Comparison of ENCODE assay signal across 8 mouse cellular contexts in the genomic region with DNA sequence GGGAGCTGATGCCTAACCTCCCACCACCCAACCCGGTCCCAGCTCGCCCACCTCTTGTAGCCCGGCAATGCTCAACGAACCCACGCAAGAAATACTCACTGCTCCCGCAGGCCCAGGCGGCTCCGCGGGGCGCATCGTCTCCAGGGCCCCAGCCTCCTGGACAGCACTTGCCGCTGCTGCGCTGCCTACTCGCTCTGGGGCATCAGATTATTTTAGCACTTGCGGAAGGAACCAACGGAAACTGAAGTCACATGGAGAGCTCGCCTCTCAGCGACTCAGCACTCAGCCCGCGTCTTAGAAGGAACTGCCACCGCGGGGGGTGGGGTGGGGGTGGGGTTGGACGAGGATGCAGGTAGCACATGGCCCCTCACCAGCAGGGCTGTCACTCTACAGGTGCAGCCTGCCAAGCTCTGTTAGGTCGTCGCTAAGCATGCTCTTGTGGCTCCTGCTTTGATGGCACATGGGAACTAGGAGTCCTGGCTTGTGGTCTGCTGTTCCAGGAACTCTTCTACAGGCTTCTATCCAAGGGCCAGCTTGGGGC. TPM values are rescaled to one million over a fixed set of nuclear protein-coding genes. Genes with fewer than 3 reads are reported as not detected.
DNase-seq lines count a peak whose midpoint lies in the region; TF ChIP-seq lines count a peak whose summit lies in the region.

Gene Nrros (minus strand): TSS at position 314 of the 541 bp plus-strand sequence.

- TF ChIP-seq POLR2A in CH12.LX (IDR thresholded peaks at IDR 0.05; ENCODE audit: low read depth, low read length) = peak; percentile 97
- TF ChIP-seq POLR2A in bone marrow, adult 2 months (IDR thresholded peaks at IDR 0.05; ENCODE audit: borderline replicate concordance, control insufficient read depth, low read depth, low read length) = peak; percentile 98
- no peak for TF ChIP-seq POLR2A in embryonic fibroblast, embryonic 13.5 days (IDR thresholded peaks at IDR 0.05; ENCODE audit: low read depth, low read length)

- under 1% methylated on average over 25 of the region's 25 CpGs for WGBS in bone marrow, adult 2 months

- peaks cover 17 to 42% of the 10 kb centered on the region in 2 experiments for H3K4me1 ChIP-seq in CH12.LX (ENCODE audit: control insufficient read depth in 1 of 2, insufficient read depth in 2 of 2)
- peaks cover 6% of the 10 kb centered on the region; the same call in 1 of the 2 replicates for H3K4me1 ChIP-seq in bone marrow, adult 2 months (ENCODE audit: control insufficient read depth, insufficient read depth, low read length)
- H3K4me1 ChIP-seq in embryonic fibroblast, embryonic 13.5 days (ENCODE audit: control insufficient read depth, insufficient read depth, low read length) = no peaks in the 10 kb centered on the region

- H3K9ac ChIP-seq in CH12.LX (ENCODE audit: insufficient read depth, low read depth) = peak within 1 kb of the TSS; percentile 85

- peaks cover 47% of the 10 kb centered on the region for H3K79me2 ChIP-seq in CH12.LX (replicated peaks; ENCODE audit: control insufficient read depth, extremely low read depth, insufficient read depth, poor library complexity, severe bottlenecking)

- TF ChIP-seq EP300 in CH12.LX (IDR thresholded peaks at IDR 0.05; ENCODE audit: low read length) = peak; percentile 80

- peaks cover 7% of the 10 kb centered on the region for H3K9me3 ChIP-seq in CH12.LX (replicated peaks; ENCODE audit: low read length)

- in situ Hi-C loops in CH12.LX (cut with MboI; ENCODE audit: low pct_ligation_motif_present, low pct_unique_long_range_greater_than_20kb, low sequenced_read_pairs) = loop anchor here (5.0 kb wide), 1 partner anchor 37 kb away; no protein-coding TSS in a partner anchor

- dilution Hi-C loops in CH12.LX (cut with MboI; ENCODE audit: extremely low pct_ligation_motif_present, extremely low pct_unique_long_range_greater_than_20kb, low sequenced_read_pairs) = no loop called here

- H3K27ac ChIP-seq in CH12.LX (ENCODE audit: insufficient read depth, low read depth) = peak within 1 kb of the TSS; percentile 82
- H3K27ac ChIP-seq in bone marrow, adult 2 months (ENCODE audit: control insufficient read depth, insufficient read depth, low read depth, low read length, poor library complexity) = peak within 1 kb of the TSS; percentile 95
- no peak within 1 kb of the TSS for H3K27ac ChIP-seq in embryonic fibroblast, embryonic 13.5 days (ENCODE audit: insufficient read depth, low read length)
- H3K27ac ChIP-seq in layer of hippocampus, adult 2 months = peak within 1 kb of the TSS; percentile 93

- H3K27me3 ChIP-seq in CH12.LX (replicated peaks) = no peaks in the 10 kb centered on the region

- peak within 1 kb of the TSS; percentile 93 for H3K4me2 ChIP-seq in CH12.LX (ENCODE audit: insufficient read depth, low read depth, poor library complexity, severe bottlenecking)

- no peak; the same call in 1 of the 2 replicates for TF ChIP-seq RAD21 in CH12.LX (IDR thresholded peaks at IDR 0.05; ENCODE audit: low read depth, low read length)

- H3K36me3 ChIP-seq in CH12.LX (replicated peaks in 1 of 2; ENCODE audit: control insufficient read depth in 1 of 2, insufficient read depth in 1 of 2, low read length in 1 of 2) = peaks cover 6 to 21% of the 10 kb centered on the region in 2 experiments

- intact Hi-C loops in heart, postnatal 10 days (cut with DNase I) = loop anchor here (2.0 kb wide), 2 partner anchors 39 to 51 kb away; no protein-coding TSS in a partner anchor

- DNase-seq in CH12.LX (ENCODE audit: extremely low read depth) = peak; percentile 97
- peak; percentile 54 to 62 for DNase-seq in heart, postnatal 10 days
- DNase-seq in layer of hippocampus, adult 2 months (ENCODE audit: low spot score in 2 of 2) = peak; percentile 36 to 47
- peak; percentile 65 for DNase-seq in lung, postnatal 10 days
- DNase-seq in retina, postnatal 1 day = peak; percentile 59
- DNase-seq in Muller cell, postnatal 12 days (ENCODE audit: inconsistent ontology term) = no peak

- peak within 1 kb of the TSS; percentile 78 to 79 (median 79) for H3K4me3 ChIP-seq in CH12.LX (replicated peaks in 1 of 3; ENCODE audit: low read depth in 2 of 3, low read length in 2 of 3, poor library complexity in 1 of 3)
- H3K4me3 ChIP-seq in bone marrow, adult 2 months (replicated peaks; ENCODE audit: control insufficient read depth, low read depth, low read length) = peak within 1 kb of the TSS; percentile 84
- 0 out of 2 replicates have a peak within 1 kb of the TSS, but pooled peaks have one; percentile 7 for H3K4me3 ChIP-seq in embryonic fibroblast, embryonic 13.5 days (ENCODE audit: insufficient read depth, low read length)
- H3K4me3 ChIP-seq in layer of hippocampus, adult 2 months = peak within 1 kb of the TSS; percentile 59

- TF ChIP-seq CTCF in CH12.LX (conservative IDR thresholded peaks at IDR 0.05 in 1 of 2, IDR thresholded peaks at IDR 0.05 in 1 of 2; ENCODE audit: low read depth in 2 of 2, low read length in 2 of 2) = no peak
- TF ChIP-seq CTCF in bone marrow, adult 2 months (IDR thresholded peaks at IDR 0.05; ENCODE audit: control insufficient read depth, insufficient read depth, low read length) = no peak
- TF ChIP-seq CTCF in embryonic fibroblast, embryonic 13.5 days (IDR thresholded peaks at IDR 0.05; ENCODE audit: borderline replicate concordance, insufficient read depth, low read length) = no peak
- no peak for TF ChIP-seq CTCF in layer of hippocampus, adult 2 months (conservative IDR thresholded peaks at IDR 0.05)

TF ChIP-seq in CH12.LX, 34 proteins besides CTCF, POLR2A, EP300 and RAD21 (continues in another document):
- peak; percentile 99 for TF ChIP-seq MYC (IDR thresholded peaks at IDR 0.05; ENCODE audit: low read depth, low read length)
- TF ChIP-seq KAT2A (IDR thresholded peaks at IDR 0.05; ENCODE audit: insufficient replicate concordance, low read length) = 0 out of 2 replicates have a peak, but pooled peaks have one; percentile 73
- peak; percentile 82 for TF ChIP-seq USF2 (conservative IDR thresholded peaks at IDR 0.05; ENCODE audit: low read depth, low read length)
- TF ChIP-seq NRF1 (IDR thresholded peaks at IDR 0.05; ENCODE audit: low read depth, low read length) = peak; percentile 55
- peak; percentile 93 for TF ChIP-seq SIN3A (IDR thresholded peaks at IDR 0.05; ENCODE audit: low read length)
- TF ChIP-seq GABPA (IDR thresholded peaks at IDR 0.05; ENCODE audit: insufficient replicate concordance, low read depth, low read length) = no peak
- peak; percentile 94 for TF ChIP-seq NELFE (IDR thresholded peaks at IDR 0.05; ENCODE audit: low read depth, low read length)
- no peak for TF ChIP-seq JUND (conservative IDR thresholded peaks at IDR 0.05; ENCODE audit: low read depth, low read length)
- peak; percentile 32; the same call in 1 of the 2 replicates for TF ChIP-seq ZNF384 (IDR thresholded peaks at IDR 0.05; ENCODE audit: low read depth, low read length)
- peak; percentile 96 for TF ChIP-seq MAZ (IDR thresholded peaks at IDR 0.05; ENCODE audit: low read depth, low read length)
- TF ChIP-seq ELF1 (IDR thresholded peaks at IDR 0.05; ENCODE audit: low read depth, low read length) = peak; percentile 89
- TF ChIP-seq ETS1 (conservative IDR thresholded peaks at IDR 0.05; ENCODE audit: low read depth, low read length) = peak; percentile 88
- peak; percentile 72 for TF ChIP-seq HCFC1 (IDR thresholded peaks at IDR 0.05; ENCODE audit: low read depth, low read length)
- TF ChIP-seq IRF4 (IDR thresholded peaks at IDR 0.05; ENCODE audit: low read depth, low read length) = peak; percentile 87
- no peak for TF ChIP-seq ZKSCAN1 (IDR thresholded peaks at IDR 0.05; ENCODE audit: borderline replicate concordance, low read depth, low read length)
- TF ChIP-seq ZC3H11A (IDR thresholded peaks at IDR 0.05; ENCODE audit: low read depth, low read length) = no peak
- TF ChIP-seq POLR2AphosphoS2 (IDR thresholded peaks at IDR 0.05; ENCODE audit: low read depth, low read length) = peak; percentile 92
- TF ChIP-seq UBTF (IDR thresholded peaks at IDR 0.05; ENCODE audit: low read depth, low read length) = peak; percentile 69; the same call in 1 of the 2 replicates
- peak; percentile 95 for TF ChIP-seq MEF2A (IDR thresholded peaks at IDR 0.05; ENCODE audit: borderline replicate concordance, low read depth, low read length)
- TF ChIP-seq TCF12 (IDR thresholded peaks at IDR 0.05; ENCODE audit: low read depth, low read length) = peak; percentile 95
- peak; percentile 94 for TF ChIP-seq CHD2 (IDR thresholded peaks at IDR 0.05; ENCODE audit: low read length)
- TF ChIP-seq BHLHE40 (IDR thresholded peaks at IDR 0.05; ENCODE audit: low read depth, low read length) = peak; percentile 90
- no peak for TF ChIP-seq JUN (IDR thresholded peaks at IDR 0.05; ENCODE audit: insufficient read depth, low read depth, low read length)
- peak; percentile 98 for TF ChIP-seq MAX (IDR thresholded peaks at IDR 0.05; ENCODE audit: low read length)
- peak; percentile 98 for TF ChIP-seq MXI1 (IDR thresholded peaks at IDR 0.05; ENCODE audit: low read depth, low read length)
- peak; percentile 48; the same call in 1 of the 2 replicates for TF ChIP-seq E2F4 (IDR thresholded peaks at IDR 0.05; ENCODE audit: insufficient replicate concordance, low read depth, low read length)
- TF ChIP-seq ZMIZ1 (IDR thresholded peaks at IDR 0.05; ENCODE audit: low read depth, low read length) = peak; percentile 96
- TF ChIP-seq USF1 (IDR thresholded peaks at IDR 0.05; ENCODE audit: low read depth, low read length) = peak; percentile 90
- 0 out of 2 replicates have a peak, but pooled peaks have one; percentile 62 for TF ChIP-seq RCOR1 (conservative IDR thresholded peaks at IDR 0.05; ENCODE audit: low read depth, low read length)
- TF ChIP-seq PAX5 (IDR thresholded peaks at IDR 0.05; ENCODE audit: low read length) = no peak
- TF ChIP-seq TBP (conservative IDR thresholded peaks at IDR 0.05; ENCODE audit: low read depth, low read length) = peak; percentile 88
- peak; percentile 74 for TF ChIP-seq MAFK (IDR thresholded peaks at IDR 0.05; ENCODE audit: insufficient replicate concordance, low read length)
- TF ChIP-seq CHD1 (IDR thresholded peaks at IDR 0.05; ENCODE audit: low read depth, low read length) = peak; percentile 90; the same call in 1 of the 2 replicates

RNA-seq across cellular contexts. Expression of gene Nrros, which starts in this region (rescaled TPM):
- 49.6 and 54.9 TPM in 2 replicates for total RNA-seq in CH12.LX (2012; rRNA removed)
- total RNA-seq in CH12.LX (2014; rRNA removed) = 55.1 and 64.3 TPM in 2 replicates
- polyA plus RNA-seq in CH12.LX (2012; ENCODE audit: insufficient read length, low read depth) = 52.2 and 71.0 TPM in 2 replicates
- polyA plus RNA-seq in bone marrow, adult 2 months (2011; ENCODE audit: insufficient read depth, insufficient read length, low replicate concordance, missing spikeins) = 22.6 and 50.5 TPM in 2 replicates
- polyA plus RNA-seq in embryonic fibroblast, embryonic 13.5 days (2011; ENCODE audit: insufficient read length, low read depth, missing spikeins) = 0.60 TPM in 1 of 2 replicates, not detected in the other
- 1 to 10 TPM; 5.7 to 6.8 TPM for total RNA-seq in heart, postnatal 10 days (2021)
- 10 to 100 TPM; 11.2 to 11.6 TPM for total RNA-seq in layer of hippocampus, adult 2 months (2021)

Comparison
In these comparisons a context has a peak if more than half of its experiments do, and no peak if none do; other contexts are left out.
1. RNA of gene Nrros (total RNA-seq): 49.6 to 64.3 TPM in CH12.LX; 11.2 to 11.6 TPM in layer of hippocampus, adult 2 months and 5.7 to 6.8 TPM in heart, postnatal 10 days; every median in the first group is over 4 times any median in the second.
2. RNA of gene Nrros (polyA plus RNA-seq): 52.2 to 71.0 TPM in CH12.LX and 22.6 to 50.5 TPM in bone marrow, adult 2 months; 0.60 TPM in embryonic fibroblast, embryonic 13.5 days; every median in the first group is over 10 times any median in the second.
3. H3K4me3 ChIP-seq: peak in every context shown above with its lines; median percentile 84 in bone marrow, adult 2 months; 79 in CH12.LX; 59 in layer of hippocampus, adult 2 months; 7 in embryonic fibroblast, embryonic 13.5 days.